Mouse (Mus musculus): Measurements from ENCODE around the gene Cd274.
A peak's percentile ranks its signal among the peaks of the same experiment; 100 is the strongest.

Gene Cd274

GRCm38 (mm10) chr19:29366969-29367622 is at the start of gene Cd274, which contains the start of gene Plgrkt:
Gene Cd274, plus strand, starts transcription at chr19:29367455.
Gene Plgrkt, minus strand, starts transcription at chr19:29367390.
- DNase-seq (ENCODE audit: low spot score): peak; percentile 63

- DNase-seq (ENCODE audit: low spot score): no peak
These were observed 43.7 kb upstream of the Cd274 start for GRCm38 (mm10) chr19:29323416-29324049.

GRCm38 (mm10) chr19:29325053-29325851 is 42.0 kb upstream of the Cd274 start, which contains the start of gene Insl6:
Gene Insl6, minus strand, starts transcription at chr19:29325356.
- peak; percentile 72 for DNase-seq (ENCODE audit: low spot score)

GRCm38 (mm10) chr19:29325852-29326180 is 41.4 kb upstream of the Cd274 start:
- DNase-seq (ENCODE audit: low spot score): no peak

GRCm38 (mm10) chr19:29326396-29326795 is 40.9 kb upstream of the Cd274 start:
- DNase-seq (ENCODE audit: low spot score): no peak

- DNase-seq (ENCODE audit: low spot score): no peak
These were observed 40.3 kb upstream of the Cd274 start for GRCm38 (mm10) chr19:29326822-29327552.

GRCm38 (mm10) chr19:29334068-29334745 is 33.0 kb upstream of the Cd274 start, which contains the start of gene Rln1:
Gene Rln1, minus strand, starts transcription at chr19:29334670.
- peak; percentile 64 for DNase-seq (ENCODE audit: low spot score)

GRCm38 (mm10) chr19:29336624-29337023 is 30.6 kb upstream of the Cd274 start:
- DNase-seq (ENCODE audit: low spot score): no peak

- DNase-seq (ENCODE audit: low spot score): no peak
These were observed 26.2 kb upstream of the Cd274 start for GRCm38 (mm10) chr19:29341029-29341428.

- DNase-seq (ENCODE audit: low spot score): no peak
These were observed 25.0 kb upstream of the Cd274 start for GRCm38 (mm10) chr19:29342281-29342680.

- no peak for DNase-seq (ENCODE audit: low spot score)
These were observed 22.4 kb upstream of the Cd274 start for GRCm38 (mm10) chr19:29344868-29345267.

GRCm38 (mm10) chr19:29345636-29346035 is 21.6 kb upstream of the Cd274 start:
- no peak for DNase-seq (ENCODE audit: low spot score)

- DNase-seq (ENCODE audit: low spot score): no peak
These were observed 16.3 kb upstream of the Cd274 start for GRCm38 (mm10) chr19:29350991-29351390.

- peak; percentile 90 for DNase-seq (ENCODE audit: low spot score)
These were observed 12.1 kb upstream of the Cd274 start for GRCm38 (mm10) chr19:29354895-29355877.

- no peak for DNase-seq (ENCODE audit: low spot score)
These were observed 11.0 kb upstream of the Cd274 start for GRCm38 (mm10) chr19:29356281-29356680.

- no peak for DNase-seq (ENCODE audit: low spot score)
These were observed 7.0 kb upstream of the Cd274 start for GRCm38 (mm10) chr19:29360251-29360650.

- DNase-seq (ENCODE audit: low spot score): peak; percentile 92
These were observed 5.7 kb upstream of the Cd274 start for GRCm38 (mm10) chr19:29361468-29362130.

- peak; percentile 12 for DNase-seq (ENCODE audit: low spot score)
These were observed 4.9 kb upstream of the Cd274 start for GRCm38 (mm10) chr19:29362173-29362930.

- no peak for DNase-seq (ENCODE audit: low spot score)
These were observed 3.7 kb upstream of the Cd274 start for GRCm38 (mm10) chr19:29363557-29363956.

Data from retina, embryonic 14.5 days (tissue).